Mouse (Mus musculus) spleen, postnatal 4 days (tissue): ENCODE measurements around the gene Dmgdh.

ENCODE experiments used
- DNase-seq, 2 experiments: peaks; one replicate each; pipeline ENCODE4 v3.0.0; 2022; ENCODE audit warnings: low spot score in 2 of 2

Gene Dmgdh

DNA sequence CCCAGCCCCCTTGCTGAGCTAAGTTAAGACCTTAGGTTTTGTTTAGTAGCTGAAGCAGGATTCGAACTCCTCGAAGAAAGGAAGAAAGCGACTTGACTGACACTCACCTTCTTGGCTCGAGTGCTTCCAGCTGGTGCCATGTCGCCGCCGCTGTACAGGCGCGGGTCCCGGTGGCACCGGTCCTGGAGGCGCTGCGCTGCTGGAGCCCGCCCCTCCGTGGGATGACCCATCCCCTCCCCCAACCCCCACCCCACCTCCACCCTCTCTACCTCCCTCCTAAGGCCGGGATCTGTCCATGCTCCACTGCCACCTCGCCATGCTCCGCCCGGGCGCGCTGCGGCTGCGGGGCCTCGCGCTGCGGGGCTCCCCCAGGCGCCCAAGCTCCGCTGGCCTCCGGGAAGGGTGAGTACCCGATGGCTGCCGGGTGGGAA, at the start of gene Dmgdh, which contains the start of gene Bhmt2:
Dmgdh (plus strand) TSS at position 303 of the 431 bp plus-strand sequence.
Bhmt2 (minus strand) TSS at position 172 of the 431 bp plus-strand sequence.
- no peak for DNase-seq

DNA sequence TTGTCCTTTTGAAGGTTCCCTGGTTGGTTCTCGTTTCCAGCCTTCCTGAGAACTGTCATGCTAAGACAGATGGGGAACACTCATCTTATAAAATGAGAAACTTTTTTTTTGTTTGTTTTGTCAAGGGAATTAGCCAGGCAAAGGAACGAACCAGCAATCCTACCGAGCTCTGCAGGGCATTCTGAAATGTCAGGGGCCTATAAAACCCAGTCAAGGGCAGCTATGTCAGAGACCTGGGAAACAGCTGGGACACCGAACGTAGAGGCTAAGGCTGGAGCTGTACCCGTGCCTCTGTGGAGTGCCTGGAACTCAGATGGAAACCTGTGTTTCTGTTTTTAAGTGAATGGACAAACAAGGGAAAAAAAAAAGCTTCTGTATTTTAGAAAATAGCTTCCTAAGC, 45.4 kb upstream of the Dmgdh start:
- no peak for DNase-seq

- DNase-seq: no peak
Observed at GRCm38 (mm10) chr13:93630941-93631705, 43.1 kb upstream of the Dmgdh start.

- DNase-seq: no peak
Observed at GRCm38 (mm10) chr13:93632927-93633326, 41.3 kb upstream of the Dmgdh start.

- DNase-seq: no peak
Observed at GRCm38 (mm10) chr13:93636561-93636960, 37.7 kb upstream of the Dmgdh start.

DNA sequence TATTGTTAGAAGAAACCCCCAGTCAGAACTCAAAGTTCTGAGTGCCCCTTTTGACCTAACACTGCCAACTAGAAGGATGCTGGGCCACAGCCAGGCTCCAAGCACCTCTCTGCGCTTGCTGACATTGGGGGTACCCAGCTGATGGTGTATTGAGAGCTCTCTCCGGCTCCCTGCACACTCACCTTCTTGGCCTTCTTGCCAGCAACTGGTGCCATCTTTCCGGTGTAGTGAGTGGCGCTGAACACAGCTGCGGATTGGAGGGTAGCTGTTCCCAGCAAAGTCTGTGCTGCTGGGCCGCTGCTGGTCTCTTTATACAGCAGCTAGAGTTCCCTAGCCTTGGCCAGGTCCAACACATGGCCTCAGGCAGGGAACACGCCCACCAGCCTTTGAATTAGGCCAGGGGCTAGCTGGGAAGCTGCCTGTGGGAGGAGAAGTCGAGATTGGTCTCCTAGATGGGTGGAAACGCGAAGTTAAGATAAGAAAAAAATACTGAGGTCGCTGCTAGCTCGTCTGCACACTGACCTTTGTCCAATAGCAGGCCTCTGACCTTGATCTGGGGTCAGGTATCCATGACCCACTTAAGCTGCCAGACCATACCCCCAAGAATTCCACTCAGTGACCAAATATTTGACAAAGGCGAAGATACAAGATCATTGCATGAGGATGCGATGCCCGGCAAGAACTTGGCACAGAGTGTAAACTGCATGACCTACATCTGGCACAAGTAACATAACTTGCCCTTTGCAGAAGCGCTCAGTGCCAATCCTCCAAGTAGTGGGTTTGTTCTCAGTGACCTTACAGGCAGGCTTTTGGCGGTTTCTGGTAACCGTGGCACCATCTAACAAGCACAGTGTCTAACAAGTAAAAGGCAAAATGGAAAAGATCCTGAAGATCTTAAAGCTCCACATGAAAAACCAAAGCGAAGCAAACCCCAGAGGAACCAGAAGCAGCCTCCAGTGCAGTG, 36.7 kb upstream of the Dmgdh start, which contains the start of gene Bhmt:
Bhmt (minus strand) TSS at position 680 of the 964 bp plus-strand sequence.
- DNase-seq: no peak

DNA sequence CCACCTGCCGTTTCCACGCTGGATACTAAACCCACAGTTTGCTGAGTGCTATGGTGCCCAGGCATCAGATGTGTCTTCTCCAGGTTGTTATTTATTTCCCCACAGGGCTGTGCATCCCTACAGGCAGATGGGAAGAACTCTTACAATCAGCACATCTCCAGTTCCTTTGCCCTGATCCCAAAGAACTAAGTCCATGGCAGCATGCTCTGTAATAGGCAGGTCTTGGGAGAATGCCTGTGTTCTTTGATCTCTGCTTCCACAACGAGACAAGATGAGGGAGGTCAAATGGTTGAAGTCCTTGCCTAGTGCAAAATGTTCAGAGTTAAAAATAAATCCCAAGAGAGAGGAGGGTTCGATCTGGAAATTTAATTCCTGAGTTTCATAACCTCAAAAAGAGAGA, 34.6 kb upstream of the Dmgdh start:
- DNase-seq: no peak

DNA sequence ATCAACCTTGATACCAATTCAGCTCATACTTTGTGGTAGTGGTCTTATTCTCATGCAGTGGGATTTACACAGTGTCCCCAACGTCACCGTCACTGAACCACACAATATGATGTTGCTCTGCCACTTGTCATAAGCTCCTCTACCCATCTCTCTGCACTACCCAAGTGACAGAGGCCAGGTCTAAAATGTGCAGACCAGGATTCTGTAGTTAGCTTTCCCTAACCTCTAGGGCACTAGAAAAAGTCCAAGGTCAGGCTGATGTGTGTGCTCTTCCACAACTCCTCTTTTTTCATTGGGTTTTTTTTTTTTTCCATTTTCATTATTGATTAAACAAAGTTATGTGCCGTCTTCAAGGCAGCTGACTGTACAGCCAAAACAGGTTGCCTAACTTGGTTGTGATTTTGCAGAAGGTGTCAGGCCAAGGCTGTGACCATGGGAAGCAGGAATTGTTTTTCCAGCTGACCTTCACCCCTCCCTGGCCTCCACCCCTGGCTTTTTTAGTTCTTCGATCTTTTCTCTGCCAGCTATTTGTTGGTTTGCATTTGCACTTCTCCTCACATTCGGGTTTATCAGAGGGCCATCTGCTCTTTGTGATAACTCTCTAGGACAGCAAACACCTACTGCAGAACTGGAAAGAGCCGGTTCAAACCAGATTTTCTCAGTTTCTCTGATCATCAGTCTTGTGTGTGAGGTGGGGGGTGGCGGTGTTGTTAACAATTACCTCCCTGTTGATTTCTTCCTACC, 25.7 kb upstream of the Dmgdh start:
- DNase-seq: no peak

GRCm38 (mm10) chr13:93653382-93653781, 20.9 kb upstream of the Dmgdh start:
- DNase-seq: no peak

- no peak for DNase-seq
Observed at GRCm38 (mm10) chr13:93657941-93658340, 16.3 kb upstream of the Dmgdh start.

GRCm38 (mm10) chr13:93667586-93667985, 6.6 kb upstream of the Dmgdh start:
- DNase-seq: no peak

GRCm38 (mm10) chr13:93672371-93672770, 1.9 kb upstream of the Dmgdh start:
- no peak for DNase-seq

DNA sequence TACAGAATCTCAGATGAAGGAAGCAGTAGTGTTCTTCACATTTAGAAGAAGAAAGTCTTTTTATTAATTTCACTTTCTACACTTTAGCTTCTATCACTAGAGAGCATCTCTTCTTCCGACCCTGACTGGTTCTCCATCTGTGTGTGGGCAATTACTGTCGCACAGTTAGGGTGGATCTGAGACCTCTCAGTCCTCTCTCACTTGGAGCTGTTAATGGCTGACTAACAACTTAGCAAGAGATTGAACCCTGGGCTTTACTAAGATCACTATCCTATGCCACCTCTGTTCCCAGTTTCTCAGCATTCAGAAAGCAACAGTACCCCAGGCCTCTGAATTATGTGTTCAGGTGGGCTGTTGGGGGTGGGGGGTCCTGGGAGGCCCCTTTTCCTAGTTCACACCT, 937 bp upstream of the Dmgdh start:
- DNase-seq: no peak

DNA sequence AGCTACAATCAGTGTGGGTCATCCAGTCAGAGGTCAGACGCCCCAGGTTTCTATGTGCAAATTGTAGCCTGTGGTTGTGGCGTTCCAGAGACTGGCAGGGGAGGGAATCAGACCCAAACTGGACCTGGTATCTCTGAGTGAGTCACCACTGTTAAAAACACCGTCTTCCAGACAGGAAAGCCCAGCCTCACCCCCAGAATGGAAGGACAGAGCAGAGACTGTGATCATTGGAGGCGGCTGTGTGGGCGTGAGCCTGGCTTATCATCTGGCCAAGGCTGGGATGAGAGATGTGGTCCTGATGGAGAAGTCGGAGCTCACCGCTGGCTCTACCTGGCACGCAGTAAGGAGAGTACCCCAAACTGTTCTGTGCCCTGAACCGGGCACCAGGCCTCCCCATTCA, 2.6 kb downstream of the Dmgdh start:
- no peak for DNase-seq

- DNase-seq: no peak
Observed at GRCm38 (mm10) chr13:93683336-93683735, 9.1 kb downstream of the Dmgdh start.

- DNase-seq: no peak
Observed at GRCm38 (mm10) chr13:93685226-93685625, 11.0 kb downstream of the Dmgdh start.

DNA sequence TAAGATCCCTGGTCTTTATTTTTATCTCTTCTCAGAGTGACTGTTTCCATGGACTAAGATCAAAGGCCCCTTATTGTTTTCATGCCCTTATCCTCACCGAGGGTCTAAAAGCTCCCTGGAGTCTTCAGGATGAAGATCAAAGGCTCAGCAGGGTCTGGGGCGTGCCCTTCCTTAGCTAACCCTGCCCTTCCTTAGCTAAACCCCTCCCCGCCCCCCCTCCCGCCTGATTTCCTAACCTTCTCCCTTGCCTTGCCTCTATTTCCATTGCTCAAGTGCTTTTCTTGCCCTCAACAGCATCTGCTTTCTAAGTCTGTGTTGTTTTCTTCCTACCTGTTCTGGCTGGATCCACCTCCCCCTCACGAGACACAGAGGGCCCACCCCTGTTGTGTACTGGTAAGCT, 13.1 kb downstream of the Dmgdh start:
- DNase-seq: no peak

- DNase-seq: no peak
Observed at GRCm38 (mm10) chr13:93689566-93689965, 15.3 kb downstream of the Dmgdh start.

GRCm38 (mm10) chr13:93690821-93691220, 16.6 kb downstream of the Dmgdh start:
- DNase-seq: no peak

DNA sequence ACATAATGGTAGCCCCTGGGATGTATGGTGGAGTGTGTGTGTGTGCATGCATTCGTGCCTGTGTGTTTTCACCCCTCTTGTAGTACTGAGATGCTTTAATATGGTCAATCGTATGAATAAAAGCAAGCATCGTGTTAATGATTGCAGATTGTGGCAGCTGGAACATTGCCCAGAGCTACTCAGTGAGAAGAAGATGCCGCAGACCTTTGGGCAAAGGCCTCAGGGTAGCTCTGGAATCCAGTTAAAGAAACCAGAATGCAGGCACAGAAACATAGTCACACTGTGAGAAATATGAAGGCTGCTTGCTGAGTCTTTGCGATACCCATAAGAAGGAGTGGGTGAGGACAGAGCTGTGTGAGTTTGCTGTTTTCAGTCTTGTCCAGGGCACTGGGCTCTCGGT, 24.6 kb downstream of the Dmgdh start:
- DNase-seq: no peak

DNA sequence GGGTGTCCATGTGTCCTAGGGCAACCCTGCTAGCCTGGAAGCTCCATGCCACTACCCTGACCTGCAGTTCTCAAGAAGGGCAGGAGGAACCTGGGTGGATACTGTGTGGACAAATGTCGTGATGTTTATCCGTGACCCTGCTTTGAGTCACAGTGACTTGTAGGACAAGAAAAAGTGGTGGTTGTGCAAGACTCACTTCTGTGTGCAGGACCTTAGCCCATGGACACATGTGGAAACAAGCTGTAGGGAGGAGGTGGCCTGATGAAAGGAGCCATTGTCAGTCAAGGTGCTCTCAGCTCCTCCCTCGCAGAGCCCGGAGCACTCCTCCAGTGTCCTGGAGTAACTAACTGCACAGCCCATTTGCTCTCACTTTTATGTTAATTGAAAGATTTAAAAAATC, 31.5 kb downstream of the Dmgdh start:
- DNase-seq: no peak

DNA sequence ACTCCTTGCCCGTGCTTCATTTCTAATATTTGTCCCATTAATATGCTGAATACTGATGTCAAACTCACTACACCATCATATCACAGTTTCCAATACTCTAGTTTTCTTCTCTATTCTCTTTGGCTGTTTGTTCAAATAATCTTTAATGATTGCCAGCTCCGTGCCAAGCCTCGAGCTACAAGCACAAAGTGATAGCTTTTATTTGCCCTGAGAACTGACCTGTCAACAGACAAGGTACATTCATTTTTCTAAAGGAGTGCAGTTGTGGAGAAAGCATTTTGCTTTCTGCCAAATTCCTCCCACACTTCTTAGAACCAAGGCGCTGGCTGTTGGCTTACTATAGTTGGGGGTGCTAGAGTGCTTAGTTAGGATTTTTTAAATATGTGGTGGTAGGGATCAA, 33.0 kb downstream of the Dmgdh start:
- no peak for DNase-seq
